ENCODE assay signal across 9 mouse cellular contexts in genomic region chr10:20039531-20039930, GRCm38 (mm10).
"Had no signal": no experiment of that assay in that cellular context is flagged by ENCODE, and none has a peak within 500 bp of the region (broad histone marks: within the 10 kb centered on the region; RNA-seq: fewer than 3 reads in every experiment).

No protein-coding gene starts in this region.

- ATAC-seq: liver, embryonic 12.5 days; liver, postnatal 0 days; midbrain, embryonic 13.5 days; midbrain, embryonic 15.5 days; midbrain, embryonic 16.5 days had no signal

- DNase-seq: left cerebral cortex, postnatal 4 days; liver; liver, embryonic 13.5 days; liver, postnatal 0 days; lung, adult 2 months had no signal
